Mouse (Mus musculus): ENCODE results near the gene Aspdh. TPM values are rescaled to one million over a fixed set of nuclear protein-coding genes. Genes with fewer than 3 reads are reported as not detected.

The Aspdh gene
- polyA plus RNA-seq, 1 experiment: not detected

DNA sequence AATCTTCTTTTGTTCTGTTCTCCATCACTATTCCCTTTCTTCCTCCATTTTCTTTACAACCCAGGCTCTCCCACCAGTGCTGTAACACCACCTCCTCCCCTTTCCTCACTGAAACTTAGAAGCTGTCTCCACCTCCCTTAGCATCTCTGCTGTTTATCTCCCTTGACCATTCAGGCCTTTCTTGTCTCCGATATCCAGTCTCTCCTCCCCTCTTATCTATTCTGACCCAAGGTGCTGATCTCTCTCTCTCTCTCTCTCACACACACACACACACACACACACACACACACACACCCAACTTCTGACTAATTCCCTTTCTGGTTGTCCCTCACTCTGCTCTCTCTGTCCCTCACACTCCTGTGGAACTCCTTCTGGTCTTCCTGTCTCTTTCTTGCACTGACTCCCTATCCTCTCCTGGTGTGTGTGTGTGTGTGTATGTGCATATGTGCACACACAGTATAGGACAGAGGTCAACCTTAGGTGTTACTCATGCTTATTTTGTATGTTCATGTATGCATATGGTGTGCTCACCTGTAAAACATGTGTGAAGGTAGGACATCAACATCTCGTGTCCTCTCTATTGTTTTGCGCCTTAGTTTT is 17.7 kb downstream of the Aspdh start:
- TF ChIP-seq GATA1 (IDR thresholded peaks at IDR 0.05; ENCODE audit: low read length): peak; percentile 64

DNA sequence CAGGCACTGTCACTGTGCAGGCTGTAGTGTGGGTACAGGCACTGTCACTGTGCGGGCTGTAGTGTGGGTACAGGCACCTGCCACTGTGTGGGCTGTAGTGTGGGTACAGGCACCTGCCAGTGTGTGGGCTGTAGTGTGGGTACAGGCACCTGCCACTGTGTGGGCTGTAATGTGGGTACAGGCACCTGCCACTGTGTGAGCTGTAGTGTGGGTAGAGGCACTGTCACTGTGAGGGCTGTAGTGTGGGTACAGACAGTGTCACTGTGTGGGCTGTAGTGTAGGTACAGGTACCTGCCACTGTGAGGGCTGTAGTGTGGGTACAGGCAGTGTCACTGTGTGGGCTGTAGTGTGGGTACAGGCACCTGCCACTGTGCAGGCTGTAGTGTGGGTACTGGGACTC is 18.9 kb downstream of the Aspdh start:
- TF ChIP-seq GATA1 (IDR thresholded peaks at IDR 0.05; ENCODE audit: low read length): no peak

DNA sequence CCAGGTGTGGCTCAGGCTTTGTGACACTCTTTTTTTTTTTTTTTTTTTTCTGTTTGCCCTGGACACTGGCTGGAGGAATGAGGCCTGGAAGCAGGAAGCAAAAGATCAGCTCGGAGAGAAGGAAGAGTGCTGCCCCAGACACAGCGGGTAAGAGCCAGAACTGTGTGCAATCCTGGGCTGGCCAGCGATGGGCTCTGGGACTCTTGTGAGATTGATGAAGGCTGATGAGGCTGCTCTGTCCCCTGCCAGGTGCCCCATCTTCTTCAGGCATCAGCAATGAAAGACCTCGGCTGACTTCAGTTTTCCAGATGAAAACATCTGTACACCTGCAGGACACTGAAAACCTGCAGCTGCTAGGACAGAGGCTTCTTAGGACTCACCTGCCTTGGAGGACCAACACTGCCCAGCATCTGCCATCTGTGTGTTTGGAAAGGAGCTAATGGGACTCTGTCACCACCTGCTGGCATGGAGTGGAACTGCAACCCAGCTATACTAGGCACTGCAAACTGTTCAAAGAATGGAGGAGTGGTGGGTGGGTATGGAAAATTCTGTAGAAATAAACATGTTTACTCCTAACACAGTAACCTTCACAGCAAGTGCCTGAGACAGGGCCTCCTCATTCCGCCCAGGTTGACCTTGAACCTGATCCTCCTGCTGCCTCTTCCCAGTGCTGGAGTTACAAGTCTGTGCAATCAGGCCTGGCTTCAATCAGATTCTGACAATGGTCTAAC is 19.8 kb downstream of the Aspdh start:
- no peak for TF ChIP-seq GATA1 (IDR thresholded peaks at IDR 0.05; ENCODE audit: low read length)

DNA sequence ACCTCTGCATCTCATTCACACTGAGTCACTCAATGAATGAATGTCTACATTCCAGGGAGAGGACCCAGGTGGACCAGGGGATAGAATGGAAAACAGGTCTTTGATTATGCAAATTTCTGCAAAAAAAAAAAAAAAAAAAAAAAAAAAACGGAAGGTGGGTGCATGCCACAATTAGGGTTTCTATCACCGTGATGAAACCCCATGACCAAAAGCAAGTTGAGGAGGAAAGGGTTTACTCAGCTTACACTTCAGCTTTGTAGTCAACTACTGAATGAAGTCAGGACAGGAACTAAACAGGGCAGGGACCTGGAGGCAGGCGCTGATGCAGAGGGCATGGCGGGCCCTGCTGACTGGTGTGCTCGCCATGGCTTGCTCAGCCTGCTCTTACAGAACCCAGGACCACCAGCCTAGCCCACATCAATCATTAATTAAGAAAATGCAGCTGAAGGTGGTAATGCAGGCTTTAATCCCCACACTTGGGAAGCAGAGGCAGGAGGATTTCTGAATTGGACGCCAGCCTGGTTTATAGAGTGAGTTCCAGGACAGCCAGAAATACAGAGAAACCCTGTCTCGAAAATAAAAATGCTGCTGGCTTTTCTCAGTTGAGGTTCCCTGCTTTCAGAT is 20.5 kb downstream of the Aspdh start:
- TF ChIP-seq GATA1 (IDR thresholded peaks at IDR 0.05; ENCODE audit: low read length): no peak

GRCm38 (mm10) chr7:44486927-44487575 is 21.9 kb downstream of the Aspdh start:
- no peak for TF ChIP-seq GATA1 (IDR thresholded peaks at IDR 0.05; ENCODE audit: low read length)

DNA sequence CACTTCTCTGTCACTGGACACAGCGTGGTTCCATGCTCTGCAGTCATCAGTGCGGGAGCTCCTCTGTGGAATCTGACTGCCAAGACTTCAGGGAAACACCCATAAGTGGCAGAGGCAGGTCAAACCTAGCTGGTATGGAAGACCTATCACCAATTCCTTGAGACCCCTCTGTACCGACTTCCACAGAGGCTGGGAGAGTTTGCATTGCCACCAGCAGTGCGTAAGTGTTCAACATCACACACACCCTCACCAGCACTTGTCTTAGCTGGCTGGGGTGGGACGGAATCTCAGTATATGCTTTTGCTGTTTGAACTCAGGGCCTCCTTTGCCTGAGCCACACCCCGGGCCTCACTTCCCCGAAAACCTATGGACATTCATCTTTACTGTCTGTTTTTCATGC is 22.7 kb downstream of the Aspdh start:
- TF ChIP-seq GATA1 (IDR thresholded peaks at IDR 0.05; ENCODE audit: low read length): no peak

- no peak for TF ChIP-seq GATA1 (IDR thresholded peaks at IDR 0.05; ENCODE audit: low read length)
These were observed 23.4 kb downstream of the Aspdh start for GRCm38 (mm10) chr7:44488545-44488944.

DNA sequence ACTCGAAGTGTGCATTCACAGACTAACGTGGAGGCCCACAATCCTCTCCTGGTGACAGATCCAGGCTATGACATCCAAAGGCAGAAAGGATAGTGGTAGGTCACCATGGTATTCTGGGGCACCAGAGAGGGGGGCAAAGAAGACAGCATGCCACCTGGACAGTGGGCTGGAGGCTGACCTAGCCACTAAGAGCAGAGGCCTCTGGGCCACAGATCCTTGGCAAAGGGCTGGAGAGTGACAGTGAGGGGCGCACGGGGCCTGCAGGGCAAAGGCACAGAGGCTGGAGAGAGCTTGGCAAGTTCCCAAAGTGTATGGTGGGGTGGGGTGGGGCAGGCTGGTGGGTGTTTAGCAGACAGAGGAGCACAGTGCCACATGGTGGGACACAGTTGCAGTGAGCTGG is 25.1 kb downstream of the Aspdh start:
- no peak for TF ChIP-seq GATA1 (IDR thresholded peaks at IDR 0.05; ENCODE audit: low read length)

DNA sequence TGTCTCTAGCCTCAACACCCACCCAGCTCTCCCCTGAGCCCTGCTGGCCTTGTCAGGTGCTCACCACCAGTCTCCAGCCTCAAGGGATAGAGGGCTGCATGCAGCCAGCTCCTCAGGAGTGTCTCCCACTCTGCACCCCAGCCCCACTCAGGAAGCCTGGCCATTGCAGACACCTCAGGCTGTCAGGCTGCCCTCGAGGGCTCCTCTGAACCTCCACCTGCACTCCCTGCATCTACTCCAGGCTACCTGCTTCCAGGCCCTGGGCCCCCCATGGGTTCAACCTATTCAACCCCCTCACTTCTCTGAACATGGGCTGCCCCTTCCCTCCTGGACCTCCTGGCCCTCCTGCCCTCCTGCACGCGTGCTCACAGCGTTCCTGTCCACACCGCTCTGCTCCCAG is 26.2 kb downstream of the Aspdh start:
- TF ChIP-seq GATA1 (IDR thresholded peaks at IDR 0.05; ENCODE audit: low read length): no peak

GRCm38 (mm10) chr7:44492166-44492826 is 27.1 kb downstream of the Aspdh start:
- no peak for TF ChIP-seq GATA1 (IDR thresholded peaks at IDR 0.05; ENCODE audit: low read length)

DNA sequence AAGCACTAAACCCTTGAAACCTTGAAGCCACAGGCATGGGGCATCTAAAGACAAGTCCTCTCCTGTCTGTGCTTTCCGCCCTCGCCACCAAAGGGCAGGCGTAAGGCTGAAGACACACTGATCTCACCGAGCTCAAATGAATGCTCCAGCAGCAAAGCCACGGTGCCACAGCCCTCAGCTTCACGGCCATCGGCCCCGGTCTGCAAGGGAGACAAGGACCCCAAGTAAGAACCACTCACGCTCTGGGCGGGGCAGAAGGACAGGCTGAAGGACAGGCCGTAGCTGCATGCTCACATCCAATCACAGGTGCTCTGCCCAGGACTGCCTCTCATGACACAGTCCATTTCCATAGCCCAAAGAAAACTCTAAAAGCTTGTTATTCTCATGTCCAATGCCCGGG is 29.5 kb downstream of the Aspdh start:
- no peak for TF ChIP-seq GATA1 (IDR thresholded peaks at IDR 0.05; ENCODE audit: low read length)

DNA sequence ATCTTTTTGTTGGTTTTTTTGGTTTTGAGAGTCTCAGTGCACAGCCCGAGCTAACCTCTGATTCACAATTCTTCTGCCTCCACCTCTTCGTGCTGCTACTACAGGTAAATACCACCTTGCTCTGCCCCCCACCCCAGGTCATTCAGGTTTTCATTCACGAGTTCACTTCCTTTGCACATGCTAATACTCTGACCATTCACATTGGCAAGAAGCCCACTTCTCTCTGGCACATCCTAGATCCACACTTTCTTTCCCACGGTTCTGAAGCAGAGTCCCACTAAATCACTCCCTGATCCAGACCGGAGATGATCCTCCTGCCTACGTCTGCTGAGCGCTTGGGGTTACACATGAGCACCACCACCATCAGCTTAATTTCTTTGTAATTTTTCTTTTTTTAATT is 29.9 kb downstream of the Aspdh start:
- no peak for TF ChIP-seq GATA1 (IDR thresholded peaks at IDR 0.05; ENCODE audit: low read length)

- TF ChIP-seq GATA1 (IDR thresholded peaks at IDR 0.05; ENCODE audit: low read length): no peak
These were observed 31.0 kb downstream of the Aspdh start, which contains the start of the genes Emc10 and Fam71e1 for GRCm38 (mm10) chr7:44495992-44496770. Emc10 (minus strand) TSS chr7:44496529. Fam71e1 (plus strand) TSS chr7:44496581.

GRCm38 (mm10) chr7:44496771-44497109 is 31.5 kb downstream of the Aspdh start:
- TF ChIP-seq GATA1 (IDR thresholded peaks at IDR 0.05; ENCODE audit: low read length): no peak

Data from G1E-ER4 (cell line).